Mouse (Mus musculus) urinary bladder, postnatal 36 days (tissue): ENCODE measurements around the gene Zfp677.
"Not testable (repeated sequence)": the region's sequence is repeated elsewhere in the genome, so short reads cannot be mapped to it uniquely, and the experiment has no call there.

Experiments used
- DNase-seq, 2 experiments: peaks; one replicate each; pipeline ENCODE4 v3.0.0; 2022; ENCODE audit warnings: low spot score in 2 of 2, mixed read lengths in 1 of 2

Zfp677 gene

DNA sequence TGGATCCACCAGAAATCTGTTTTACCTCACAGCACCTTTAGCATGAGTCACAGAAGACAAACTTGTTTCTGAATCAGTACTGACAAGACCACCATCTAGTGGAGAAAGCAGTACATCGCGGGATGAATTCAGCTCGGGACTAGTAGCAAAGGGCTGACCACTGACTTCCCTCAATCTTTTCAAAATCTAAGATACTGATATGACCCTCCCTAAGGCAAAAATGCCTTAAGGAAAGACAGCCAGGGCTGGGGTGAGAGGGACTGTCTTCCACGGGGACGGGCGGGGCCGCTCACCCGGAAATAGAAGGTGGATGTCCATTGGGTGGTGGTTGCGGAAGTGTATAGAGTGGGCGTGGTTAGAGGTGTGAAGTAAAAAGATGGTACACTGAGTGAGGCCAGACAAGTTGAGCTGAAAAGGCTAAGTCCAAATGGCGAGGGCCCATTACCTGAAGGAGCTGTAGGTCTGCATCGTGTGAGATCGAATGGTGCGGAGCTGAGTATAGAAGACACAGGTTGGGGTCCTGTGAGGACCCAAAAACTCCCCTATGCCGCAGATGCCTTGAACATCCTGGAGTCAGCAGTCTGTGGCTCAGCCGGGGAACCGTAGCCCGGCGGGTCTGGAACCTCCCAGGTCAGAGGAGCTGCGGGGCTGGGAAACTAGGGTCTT, at the start of gene Zfp677:
Zfp677 (plus strand) TSS at position 358 of the 666 bp plus-strand sequence.
- DNase-seq, result peak; percentile 73

DNA sequence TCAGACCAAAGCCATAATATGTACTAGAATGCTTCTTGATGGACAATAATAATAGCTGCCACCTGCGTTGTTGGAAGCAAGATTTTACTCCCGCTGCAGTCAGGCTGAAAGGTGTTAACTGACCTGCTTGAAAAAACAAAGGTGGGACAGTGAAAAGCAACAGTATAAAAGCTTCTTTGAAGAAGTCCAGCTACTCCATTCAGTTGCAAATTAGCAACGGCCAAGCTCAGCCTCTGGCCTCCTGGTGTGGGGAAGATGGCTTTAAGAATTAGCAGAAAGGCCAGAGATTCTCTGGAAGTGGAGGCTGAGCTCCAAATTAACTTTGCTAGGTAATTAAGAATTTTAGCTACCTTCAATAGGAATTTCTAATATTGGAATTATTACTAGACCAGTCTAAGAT, 15.5 kb upstream of the Zfp677 start:
- not testable (repeated sequence) for DNase-seq

DNA sequence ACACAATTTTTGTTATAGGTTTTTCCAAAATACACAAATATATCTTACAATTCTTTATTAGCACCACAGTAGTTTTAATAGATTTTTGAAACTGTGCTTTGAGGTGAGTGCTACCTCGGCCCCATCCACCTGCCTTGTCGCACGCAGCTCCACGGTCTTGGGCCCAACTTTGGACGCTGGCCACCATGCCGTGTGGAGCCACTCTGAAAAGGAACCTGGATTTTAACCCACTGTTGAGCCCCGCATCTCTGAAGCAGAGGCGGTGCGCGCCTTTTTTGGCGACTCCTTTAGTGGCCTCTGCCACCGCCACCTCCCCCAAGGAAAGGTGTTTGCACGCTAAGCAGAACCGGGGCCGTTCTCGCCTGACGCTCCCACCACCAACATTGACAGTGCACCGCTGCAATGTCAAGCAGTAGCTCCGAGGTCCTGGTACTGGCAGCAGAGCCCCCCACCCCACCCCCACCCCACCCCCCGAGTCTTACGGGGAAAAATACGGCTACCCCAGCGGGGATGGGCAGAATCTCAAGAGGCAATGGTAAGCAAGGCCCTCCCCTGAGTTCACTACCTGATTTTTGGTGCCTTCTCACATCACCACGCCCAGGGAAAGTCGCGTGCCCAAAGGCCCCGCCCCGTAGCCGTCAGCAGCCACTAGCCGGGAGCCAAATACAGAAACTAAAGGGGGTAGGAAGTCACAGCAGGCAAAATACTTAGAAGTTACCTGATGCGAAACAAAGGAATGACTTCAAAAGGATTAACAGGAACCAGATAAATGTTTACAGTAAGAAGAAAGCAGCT, 13.4 kb upstream of the Zfp677 start:
- DNase-seq, result peak in 1 of 2 experiments; percentile 8

DNA sequence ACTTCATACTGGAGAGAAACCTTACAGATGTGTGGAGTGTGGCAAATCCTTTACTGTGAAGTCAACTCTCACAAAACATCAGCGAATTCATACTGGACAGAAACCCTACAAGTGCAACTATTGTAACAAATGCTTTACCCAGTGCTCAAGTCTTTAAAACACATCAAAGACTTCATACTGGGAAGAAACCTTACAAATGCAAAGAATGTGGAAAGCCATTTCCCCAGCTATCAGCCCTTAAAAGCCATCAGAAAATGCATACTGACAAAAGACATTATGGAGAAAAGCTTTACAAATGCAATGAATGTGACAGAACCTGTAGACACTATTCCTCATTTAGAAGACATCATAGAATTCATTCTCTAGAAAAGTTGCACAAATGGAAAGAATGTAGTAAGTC, 8.2 kb upstream of the Zfp677 start:
- no peak for DNase-seq

DNA sequence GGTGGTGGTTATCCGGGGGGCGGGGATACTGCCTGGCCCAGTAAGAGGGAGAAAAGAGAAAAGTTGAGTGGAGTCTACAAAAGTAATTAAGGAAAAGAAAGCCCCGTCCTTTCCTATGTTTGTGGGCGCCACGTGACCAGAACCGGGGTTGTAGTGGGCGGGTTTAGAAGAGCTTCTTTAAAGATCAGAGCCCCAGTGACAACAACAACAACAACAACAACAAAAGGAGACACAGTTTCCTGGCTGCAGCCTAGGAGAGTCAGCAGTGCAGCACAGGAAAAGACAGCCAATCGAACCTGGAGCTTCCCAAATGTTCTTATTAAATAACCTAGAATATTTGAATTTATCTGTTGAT, 486 bp downstream of the Zfp677 start:
- DNase-seq, result no peak

DNA sequence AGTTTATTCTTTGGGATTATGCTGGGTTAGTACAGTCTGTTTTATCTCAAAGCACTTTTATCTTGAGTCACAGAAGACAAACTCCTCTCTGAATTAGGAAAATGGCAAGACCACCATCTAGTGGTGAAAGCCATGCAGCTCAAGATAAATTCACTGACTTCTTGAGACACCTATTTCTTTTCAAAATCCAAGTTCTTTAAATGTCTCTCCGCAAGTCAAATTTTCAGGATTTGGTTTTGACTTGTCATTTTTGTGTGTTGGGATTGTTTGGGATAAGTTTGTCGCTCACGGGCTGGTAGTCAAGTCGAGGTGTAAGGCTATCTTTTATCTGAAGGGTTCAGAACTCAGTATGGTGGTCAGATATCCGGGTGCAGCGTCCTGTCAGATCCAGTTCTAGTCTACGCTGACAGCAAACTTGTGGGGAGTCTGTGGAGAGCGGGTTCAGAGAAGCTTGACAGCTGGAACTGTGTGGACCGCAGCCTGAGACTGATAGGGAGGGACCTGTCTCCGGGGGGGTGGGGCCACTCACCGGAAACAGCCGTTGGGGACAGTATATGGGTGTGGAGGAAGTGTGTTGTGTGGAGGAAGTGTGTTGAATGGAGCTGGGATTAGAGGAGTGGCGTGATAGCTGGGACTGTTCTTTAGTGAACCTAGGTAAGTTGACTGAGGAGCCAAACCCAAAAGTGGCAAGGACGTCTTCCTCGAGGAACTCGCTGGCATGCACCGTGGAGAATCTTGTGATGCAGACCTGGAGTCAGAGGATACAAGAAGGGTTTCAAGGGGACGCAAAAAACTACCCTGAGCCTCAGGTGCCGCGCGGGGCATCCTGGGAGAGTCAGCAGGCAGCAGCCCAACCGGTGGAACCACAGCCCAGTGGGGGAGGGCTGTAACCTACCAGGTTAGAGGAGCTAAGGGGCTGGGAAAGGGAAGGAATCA, 39.4 kb downstream of the Zfp677 start, which contains the start of gene Zfp54:
Zfp54 (plus strand) TSS at position 564 of the 936 bp plus-strand sequence.
- peak; percentile 68 to 77 for DNase-seq

DNA sequence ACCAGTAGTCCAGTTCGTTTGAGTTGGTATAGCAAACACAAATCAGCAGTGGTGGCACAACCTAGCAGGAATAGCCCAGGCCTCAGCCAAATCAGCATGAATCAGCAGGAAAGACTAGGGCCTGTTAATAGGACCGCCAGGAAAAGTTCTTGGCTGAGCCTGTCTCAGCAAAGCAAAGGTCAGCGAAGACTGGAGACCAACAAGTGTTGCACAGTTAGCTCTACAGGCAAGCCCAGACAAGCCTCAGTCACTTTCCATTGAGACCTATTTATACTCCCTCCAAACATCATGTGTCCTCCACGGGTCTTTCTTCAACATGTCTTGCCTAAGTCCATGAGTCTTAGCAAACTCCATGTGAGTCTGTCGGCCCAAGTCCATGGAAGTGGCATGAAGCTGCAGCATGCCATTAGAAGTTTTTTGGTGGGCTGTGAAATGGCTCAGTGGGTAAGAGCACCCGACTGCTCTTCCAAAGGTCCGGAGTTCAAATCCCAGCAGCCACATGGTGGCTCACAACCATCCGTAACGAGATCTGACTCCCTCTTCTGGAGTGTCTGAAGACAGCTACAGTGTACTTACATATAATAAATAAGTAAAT, 55.4 kb downstream of the Zfp677 start:
- DNase-seq, result peak in 1 of 2 experiments; percentile 16
